13 mouse cellular contexts compared by ENCODE assay signal in the genomic region with DNA sequence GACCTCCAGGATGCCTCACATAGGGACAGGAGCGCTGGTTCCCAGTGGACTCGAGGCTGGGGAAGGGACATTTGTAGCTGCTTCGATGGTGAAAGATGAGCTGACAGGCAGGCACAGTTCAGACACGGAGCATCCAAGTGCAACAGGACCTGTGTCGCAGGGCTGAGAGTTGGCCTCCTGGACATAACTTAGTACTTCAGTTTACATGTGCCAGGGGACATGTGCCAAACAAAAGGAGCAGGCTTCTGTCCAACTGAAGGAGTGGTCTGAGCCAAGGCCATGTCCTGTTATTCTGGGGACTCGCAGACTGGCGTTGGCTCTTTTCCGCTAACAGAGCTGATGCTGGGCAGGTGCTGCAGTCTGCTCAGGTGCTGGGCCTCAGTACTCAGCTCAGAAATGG. TPM values are rescaled to one million over a fixed set of nuclear protein-coding genes. Genes with fewer than 3 reads are reported as not detected.
A peak's percentile ranks its signal among the peaks of the same experiment; 100 is the strongest.
DNase-seq lines count a peak whose midpoint lies in the region; ATAC-seq lines count a peak whose summit lies in the region.
"Had no signal": no experiment of that assay in that cellular context is flagged by ENCODE, and none has a peak within 500 bp of the region (broad histone marks: within the 10 kb centered on the region; RNA-seq: fewer than 3 reads in every experiment).

No protein-coding gene starts in this region.

- H3K27me3 ChIP-seq in heart, embryonic 16.5 days (ENCODE audit: control insufficient read depth, insufficient read depth, low read length), result no peaks in the 10 kb centered on the region
- H3K27me3 ChIP-seq in midbrain, embryonic 14.5 days (ENCODE audit: control insufficient read depth, insufficient read depth, low read length), result no peaks in the 10 kb centered on the region
- no peaks in the 10 kb centered on the region for H3K27me3 ChIP-seq in forebrain, embryonic 13.5 days
- H3K27me3 ChIP-seq: embryonic facial prominence, embryonic 15.5 days; limb, embryonic 12.5 days had no signal

- H3K36me3 ChIP-seq in heart, embryonic 16.5 days (ENCODE audit: control insufficient read depth, insufficient read depth), result peaks cover 25% of the 10 kb centered on the region
- H3K36me3 ChIP-seq in midbrain, embryonic 14.5 days (ENCODE audit: control insufficient read depth, insufficient read depth, low read length), result peaks cover 58% of the 10 kb centered on the region
- peaks cover 51% of the 10 kb centered on the region for H3K36me3 ChIP-seq in forebrain, embryonic 13.5 days (ENCODE audit: poor library complexity, severe bottlenecking)

- WGBS in heart, embryonic 16.5 days, result 54% methylated on average over 8 of the region's 8 CpGs
- WGBS in midbrain, embryonic 14.5 days, result 85% methylated on average over 8 of the region's 8 CpGs
- 89% methylated on average over 8 of the region's 8 CpGs for WGBS in forebrain, embryonic 13.5 days

- H3K9me3 ChIP-seq in heart, embryonic 16.5 days (replicated peaks; ENCODE audit: control insufficient read depth, low read length), result no peaks in the 10 kb centered on the region
- H3K9me3 ChIP-seq in midbrain, embryonic 14.5 days (ENCODE audit: control insufficient read depth, low read length), result no peaks in the 10 kb centered on the region
- no peaks in the 10 kb centered on the region for H3K9me3 ChIP-seq in forebrain, embryonic 13.5 days (replicated peaks)
- H3K9me3 ChIP-seq: embryonic facial prominence, embryonic 15.5 days; limb, embryonic 12.5 days had no signal

- H3K4me1 ChIP-seq in heart, embryonic 16.5 days (ENCODE audit: control insufficient read depth, insufficient read depth, low read length), result peaks cover 17% of the 10 kb centered on the region
- H3K4me1 ChIP-seq in midbrain, embryonic 14.5 days (ENCODE audit: control insufficient read depth, insufficient read depth, low read length), result peaks cover 3% of the 10 kb centered on the region
- H3K4me1 ChIP-seq in forebrain, embryonic 13.5 days, result peaks cover 2% of the 10 kb centered on the region

- DNase-seq in cerebellum, adult 18-20 months, result peak; percentile 60 to 65
- peak; percentile 33 for DNase-seq in adipocyte (ENCODE audit: low spot score)
- peak; percentile 75 for DNase-seq in cerebellum, postnatal 25 days
- no peak for DNase-seq in midbrain, embryonic 14.5 days
- DNase-seq in testis, postnatal 14 days (ENCODE audit: low spot score), result no peak
- DNase-seq: thymus, postnatal 4 days had no signal

- peak overlapping the region; percentile 52; the same call in 1 of the 2 replicates for H3K27ac ChIP-seq in heart, embryonic 16.5 days (ENCODE audit: low read length)
- H3K27ac ChIP-seq in midbrain, embryonic 14.5 days (replicated peaks; ENCODE audit: low read depth, low read length), result no peak overlapping the region
- no peak overlapping the region for H3K27ac ChIP-seq in forebrain, embryonic 13.5 days
- H3K27ac ChIP-seq: embryonic facial prominence, embryonic 15.5 days; limb, embryonic 12.5 days; macrophage had no signal

- no peak overlapping the region for H3K4me3 ChIP-seq in heart, embryonic 16.5 days (ENCODE audit: low read length)
- H3K4me3 ChIP-seq in midbrain, embryonic 14.5 days (replicated peaks; ENCODE audit: low read depth, low read length), result no peak overlapping the region
- H3K4me3 ChIP-seq in forebrain, embryonic 13.5 days, result no peak overlapping the region
- H3K4me3 ChIP-seq: embryonic facial prominence, embryonic 15.5 days; limb, embryonic 12.5 days; myocyte had no signal

- H3K9ac ChIP-seq in heart, embryonic 16.5 days (ENCODE audit: low read length), result no peak overlapping the region
- no peak overlapping the region for H3K9ac ChIP-seq in midbrain, embryonic 14.5 days (replicated peaks; ENCODE audit: low read length)
- no peak overlapping the region for H3K9ac ChIP-seq in forebrain, embryonic 13.5 days
- H3K9ac ChIP-seq: embryonic facial prominence, embryonic 15.5 days; limb, embryonic 12.5 days had no signal

- no peak for ATAC-seq in cerebellum, adult (ENCODE audit: insufficient number of reproducible peaks, low FRiP score, low TSS enrichment)
- peak; percentile 64 for ATAC-seq in heart, embryonic 16.5 days (replicated peaks; ENCODE audit: extremely low read depth, insufficient read depth, low FRiP score)
- no peak for ATAC-seq in midbrain, embryonic 14.5 days (ENCODE audit: low FRiP score, low TSS enrichment)
- ATAC-seq in forebrain, embryonic 13.5 days, result no peak

- H3K4me2 ChIP-seq in heart, embryonic 16.5 days (ENCODE audit: low read depth, low read length), result no peak overlapping the region
- no peak overlapping the region for H3K4me2 ChIP-seq in midbrain, embryonic 14.5 days (ENCODE audit: low read length)
- no peak overlapping the region for H3K4me2 ChIP-seq in forebrain, embryonic 13.5 days
- H3K4me2 ChIP-seq: embryonic facial prominence, embryonic 15.5 days; limb, embryonic 12.5 days had no signal

RNA-seq across cellular contexts. Expression of a gene that starts 6.5 kb away (rescaled TPM):
- polyA plus RNA-seq in heart, embryonic 16.5 days (2015; fragmentation: Nextera tagmentation; extraction: Ambion mirVana), result 305 and 327 TPM in 2 replicates
- 169 and 339 TPM in 2 replicates for polyA plus RNA-seq in midbrain, embryonic 14.5 days (2014; fragmentation: Nextera tagmentation; extraction: Ambion mirVana)
- polyA plus RNA-seq in forebrain, embryonic 13.5 days (2015; fragmentation: Nextera tagmentation; extraction: Ambion mirVana), result 466 and 470 TPM in 2 replicates

RNA-seq across cellular contexts. Expression of a gene that starts 7.2 kb away (rescaled TPM):
- 27.4 and 28.1 TPM in 2 replicates for polyA plus RNA-seq in heart, embryonic 16.5 days (2015; fragmentation: Nextera tagmentation; extraction: Ambion mirVana)
- polyA plus RNA-seq in midbrain, embryonic 14.5 days (2014; fragmentation: Nextera tagmentation; extraction: Ambion mirVana), result 22.5 and 26.1 TPM in 2 replicates
- polyA plus RNA-seq in forebrain, embryonic 13.5 days (2015; fragmentation: Nextera tagmentation; extraction: Ambion mirVana), result 20.5 and 23.4 TPM in 2 replicates

RNA-seq across cellular contexts. Expression of a gene that starts 34.4 kb away (rescaled TPM):
- 45.7 TPM in 2 replicates for polyA plus RNA-seq in heart, embryonic 16.5 days (2015; fragmentation: Nextera tagmentation; extraction: Ambion mirVana)
- polyA plus RNA-seq in midbrain, embryonic 14.5 days (2014; fragmentation: Nextera tagmentation; extraction: Ambion mirVana), result 89.6 and 96.1 TPM in 2 replicates
- 76.9 and 89.3 TPM in 2 replicates for polyA plus RNA-seq in forebrain, embryonic 13.5 days (2015; fragmentation: Nextera tagmentation; extraction: Ambion mirVana)

RNA-seq across cellular contexts. Expression of a gene that starts 57.8 kb away (rescaled TPM):
- polyA plus RNA-seq in heart, embryonic 16.5 days (2015; fragmentation: Nextera tagmentation; extraction: Ambion mirVana), result 36.7 and 38.4 TPM in 2 replicates
- 46.4 and 54.1 TPM in 2 replicates for polyA plus RNA-seq in midbrain, embryonic 14.5 days (2014; fragmentation: Nextera tagmentation; extraction: Ambion mirVana)
- polyA plus RNA-seq in forebrain, embryonic 13.5 days (2015; fragmentation: Nextera tagmentation; extraction: Ambion mirVana), result 49.0 and 52.4 TPM in 2 replicates

RNA-seq across cellular contexts. Expression of a gene that starts 58.0 kb away (rescaled TPM):
- polyA plus RNA-seq in heart, embryonic 16.5 days (2015; fragmentation: Nextera tagmentation; extraction: Ambion mirVana), result 19.2 and 20.5 TPM in 2 replicates
- 28.3 and 33.2 TPM in 2 replicates for polyA plus RNA-seq in midbrain, embryonic 14.5 days (2014; fragmentation: Nextera tagmentation; extraction: Ambion mirVana)
- 23.7 and 27.0 TPM in 2 replicates for polyA plus RNA-seq in forebrain, embryonic 13.5 days (2015; fragmentation: Nextera tagmentation; extraction: Ambion mirVana)

Comparison
In these comparisons a context has a peak if more than half of its experiments do, and no peak if none do; other contexts are left out.
1. DNase-seq: peak in cerebellum, adult 18-20 months (2 of 2), adipocyte (single experiment) and cerebellum, postnatal 25 days (2 of 2); none in midbrain, embryonic 14.5 days (single experiment) and testis, postnatal 14 days (single experiment).